Mouse (Mus musculus): Measurements from ENCODE around the gene Ntn1. TPM values are rescaled to one million over a fixed set of nuclear protein-coding genes. Genes with fewer than 3 reads are reported as not detected.
A peak's percentile ranks its signal among the peaks of the same experiment; 100 is the strongest.

Gene Ntn1
- total RNA-seq, 4 experiments from 2014 or later: 7.9 to 10.1 (median 8.8) TPM

DNA sequence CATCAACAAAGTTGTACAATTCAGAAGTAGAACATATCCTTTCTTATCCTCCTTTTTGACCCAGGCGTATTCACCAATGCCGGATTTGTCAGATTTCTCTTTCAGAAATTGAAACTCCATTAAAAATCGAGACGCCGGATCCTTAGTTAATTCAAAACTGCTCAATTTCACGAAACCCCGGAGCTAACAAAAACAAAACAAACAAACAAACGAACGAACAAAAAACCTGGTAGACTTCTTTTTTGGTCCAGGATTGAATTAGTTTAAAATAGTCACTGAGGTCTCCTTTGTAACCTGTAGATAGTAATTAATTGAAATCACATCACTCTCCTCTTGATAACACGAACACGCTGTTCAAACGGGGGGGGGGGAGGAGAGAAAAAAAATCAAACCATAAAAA lies 16.5 kb downstream of the Ntn1 start:
- DNase-seq (ENCODE audit: low spot score in 2 of 2): no peak

DNA sequence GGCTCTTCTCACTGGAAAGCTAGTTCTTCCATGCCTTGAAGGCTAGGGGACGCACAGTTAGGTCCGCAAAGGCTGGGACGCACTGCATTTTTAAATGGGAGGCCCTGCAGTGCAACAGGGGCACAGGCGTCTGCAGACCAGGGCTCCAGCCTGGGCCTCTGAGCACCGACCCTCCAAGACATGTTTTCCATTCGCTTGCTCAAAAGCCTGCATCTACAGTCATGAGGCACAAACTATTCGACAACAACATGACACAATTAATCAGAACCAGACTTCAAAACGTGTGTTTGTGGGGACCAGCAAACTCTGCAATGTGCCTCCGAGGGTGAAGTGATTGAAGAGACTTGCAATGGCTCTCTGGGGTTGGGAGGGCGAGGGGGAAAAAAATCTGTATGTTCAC lies 17.1 kb downstream of the Ntn1 start:
- no peak for DNase-seq (ENCODE audit: low spot score in 2 of 2)

DNA sequence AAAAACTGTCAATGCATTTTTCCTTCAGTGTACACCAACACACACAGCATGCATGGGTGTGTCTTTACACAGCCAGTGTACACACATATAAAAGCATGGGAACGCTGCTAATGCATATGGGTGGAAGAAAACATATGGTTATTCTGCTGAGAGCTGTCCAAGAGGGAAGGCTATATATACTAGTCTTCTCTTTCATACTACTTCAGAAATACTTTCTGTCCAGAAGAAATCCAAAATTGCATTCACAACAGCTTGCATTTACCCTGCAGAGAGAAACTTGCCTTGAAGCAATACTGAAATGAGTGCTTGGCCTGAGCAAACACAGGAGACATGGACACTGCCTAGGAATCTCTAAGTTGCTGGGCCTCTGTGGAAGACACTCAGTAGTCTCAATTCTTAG lies 18.8 kb downstream of the Ntn1 start:
- DNase-seq (ENCODE audit: low spot score in 2 of 2): no peak

DNA sequence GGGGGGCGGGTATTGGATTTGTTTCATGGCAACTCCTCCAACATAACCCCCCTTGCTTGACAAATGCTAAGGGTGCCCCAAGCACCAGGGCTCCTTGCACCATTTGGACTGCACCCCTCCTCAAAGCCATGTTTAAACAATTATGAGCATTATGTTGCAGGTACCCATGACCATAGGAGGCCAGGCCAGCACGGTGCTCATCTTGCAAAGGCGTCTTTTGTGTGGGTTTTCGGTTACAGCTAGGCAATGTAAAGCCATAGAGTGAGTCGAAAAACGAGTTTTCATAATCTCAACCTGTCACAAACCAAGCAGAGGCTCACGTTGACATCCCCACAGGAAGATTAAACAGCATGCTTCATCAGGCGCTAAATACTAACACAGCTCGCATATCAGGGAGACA lies 19.3 kb downstream of the Ntn1 start:
- DNase-seq (ENCODE audit: low spot score in 2 of 2): no peak

DNA sequence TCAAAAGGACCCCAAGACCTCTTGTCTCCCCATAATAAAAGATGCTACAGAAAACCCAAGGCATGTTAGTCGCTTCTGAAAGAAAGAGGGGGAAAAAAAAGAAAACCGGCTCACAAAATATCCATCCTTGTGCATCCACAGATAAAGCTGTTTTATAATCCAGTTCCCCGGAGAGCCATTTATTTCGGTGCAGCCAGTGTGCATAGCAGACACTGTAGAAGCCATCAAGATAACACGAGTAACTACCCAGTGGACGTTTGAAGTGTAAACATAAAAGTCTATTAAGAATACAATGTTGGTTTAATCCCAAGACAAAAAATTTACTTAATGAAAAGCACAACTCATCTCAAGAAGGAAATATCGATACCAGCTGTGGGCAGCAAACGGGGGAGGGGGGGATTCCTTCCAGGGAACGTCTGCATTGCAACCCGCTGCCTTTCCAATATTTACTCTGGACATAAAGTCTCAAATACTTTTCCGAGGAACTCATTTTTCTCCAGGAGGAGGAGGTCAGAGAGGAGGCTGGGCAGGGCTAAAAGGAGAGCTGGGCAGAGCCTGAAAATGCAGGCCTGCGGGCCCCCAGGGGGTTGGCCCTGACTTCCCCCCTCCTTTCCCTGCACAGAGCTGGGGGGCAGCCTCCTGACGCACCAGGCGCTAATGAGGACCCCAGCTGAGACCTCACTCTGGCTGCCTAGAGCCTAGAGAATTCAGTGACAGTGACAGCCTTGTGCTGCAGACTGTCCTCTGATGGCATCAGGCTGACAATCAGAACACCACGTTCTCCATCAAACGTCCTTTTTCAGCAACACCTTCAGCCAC lies 21.5 kb downstream of the Ntn1 start:
- DNase-seq (ENCODE audit: low spot score in 2 of 2): no peak

DNA sequence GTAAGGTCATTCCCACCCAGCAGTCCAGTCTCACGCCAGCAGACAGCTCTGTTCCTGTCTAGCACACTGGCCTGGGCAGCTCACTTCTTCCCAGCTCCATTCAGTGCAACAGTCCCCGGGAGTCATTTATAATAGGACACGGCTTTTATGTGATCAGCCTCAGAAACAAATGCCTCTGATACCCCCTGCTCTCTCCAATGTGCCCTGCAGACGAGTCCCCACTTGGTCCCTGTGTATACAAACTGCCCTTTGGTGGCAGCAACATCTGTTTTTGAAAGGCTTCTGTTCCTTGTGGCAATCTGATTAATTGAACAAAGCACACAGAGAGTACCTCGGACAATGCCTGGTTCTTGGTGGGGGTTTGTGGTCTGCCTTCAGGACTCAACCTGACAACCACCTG lies 22.2 kb downstream of the Ntn1 start:
- DNase-seq (ENCODE audit: low spot score in 2 of 2): no peak

DNA sequence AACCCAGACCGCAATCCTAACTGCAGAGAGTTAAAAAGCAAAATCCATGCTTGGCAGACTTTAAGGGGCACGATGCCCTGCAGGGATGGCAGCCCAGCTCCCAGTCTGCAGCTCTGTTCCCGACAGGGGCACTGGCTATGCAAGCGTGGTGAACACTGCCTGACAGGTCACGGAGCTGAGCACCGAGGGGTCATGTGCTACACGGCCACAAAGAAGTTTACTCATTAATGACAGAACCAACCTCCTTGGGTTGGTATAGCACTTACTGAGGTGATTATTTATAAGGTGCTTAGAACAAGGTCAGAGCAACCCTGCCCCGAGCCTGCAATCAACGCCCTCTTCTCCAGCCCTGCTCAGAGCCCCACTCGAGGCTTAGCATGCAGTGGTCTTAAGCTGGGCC lies 27.5 kb downstream of the Ntn1 start:
- DNase-seq (ENCODE audit: low spot score in 2 of 2): no peak

DNA sequence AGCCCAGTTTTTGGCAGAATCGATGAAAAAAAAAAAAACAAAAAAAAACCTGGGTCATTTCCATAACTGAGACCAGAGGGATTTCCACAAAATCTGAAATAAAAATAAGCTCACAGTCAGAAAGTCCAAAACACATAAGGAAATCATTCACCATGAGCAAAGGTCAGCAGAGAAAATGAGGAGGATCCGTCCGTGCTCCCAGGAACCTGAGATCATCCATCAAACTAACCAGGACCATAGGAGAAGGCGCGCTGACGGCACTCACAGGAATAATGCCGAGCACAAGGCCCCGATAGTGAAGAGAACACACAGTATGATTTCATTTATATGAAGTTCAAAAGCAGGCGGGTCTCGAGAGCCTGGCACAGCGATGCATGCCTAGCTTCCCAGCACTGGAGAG lies 29.0 kb downstream of the Ntn1 start:
- no peak for DNase-seq (ENCODE audit: low spot score in 2 of 2)

DNA sequence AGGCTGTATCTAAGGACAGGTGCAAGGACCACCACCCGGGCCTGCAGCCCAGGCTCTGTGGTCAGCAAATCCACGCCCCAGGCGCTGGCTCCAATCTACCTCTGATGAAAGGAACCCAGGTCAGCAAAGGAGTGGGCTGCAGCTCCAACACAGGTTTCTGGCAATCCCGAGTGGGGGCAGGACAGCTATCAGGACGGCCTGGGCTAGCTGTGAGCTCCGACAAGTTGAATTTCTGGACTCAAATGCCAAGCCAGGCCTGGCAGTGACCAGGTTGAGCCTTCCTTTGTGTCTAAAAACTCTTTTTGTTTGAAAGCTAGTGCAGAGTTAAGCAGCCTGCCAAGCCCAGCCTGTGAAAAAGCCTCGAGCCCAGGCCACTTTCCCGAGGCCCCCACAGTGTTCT lies 43.7 kb downstream of the Ntn1 start:
- no peak for DNase-seq (ENCODE audit: low spot score in 2 of 2)

DNA sequence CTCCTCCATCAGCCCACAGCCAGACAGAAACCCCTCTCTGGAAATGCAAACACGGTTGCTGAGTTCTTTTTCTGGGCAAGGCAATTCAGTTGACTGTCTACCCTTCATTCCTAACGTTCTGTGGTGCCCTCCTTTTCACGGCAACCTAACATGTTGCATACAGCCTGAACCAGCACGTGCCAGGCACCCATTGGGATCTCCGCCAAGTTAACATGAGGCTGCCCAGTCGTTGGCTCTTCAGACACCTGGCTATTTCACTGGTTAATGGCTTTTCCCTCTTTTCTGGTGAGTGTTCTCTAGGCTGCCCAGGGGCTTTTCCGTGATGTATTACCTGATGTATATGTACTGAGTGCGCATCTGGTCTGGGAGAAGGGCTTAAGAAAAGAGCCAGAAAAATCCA lies 45.1 kb downstream of the Ntn1 start:
- no peak for DNase-seq (ENCODE audit: low spot score in 2 of 2)

DNA sequence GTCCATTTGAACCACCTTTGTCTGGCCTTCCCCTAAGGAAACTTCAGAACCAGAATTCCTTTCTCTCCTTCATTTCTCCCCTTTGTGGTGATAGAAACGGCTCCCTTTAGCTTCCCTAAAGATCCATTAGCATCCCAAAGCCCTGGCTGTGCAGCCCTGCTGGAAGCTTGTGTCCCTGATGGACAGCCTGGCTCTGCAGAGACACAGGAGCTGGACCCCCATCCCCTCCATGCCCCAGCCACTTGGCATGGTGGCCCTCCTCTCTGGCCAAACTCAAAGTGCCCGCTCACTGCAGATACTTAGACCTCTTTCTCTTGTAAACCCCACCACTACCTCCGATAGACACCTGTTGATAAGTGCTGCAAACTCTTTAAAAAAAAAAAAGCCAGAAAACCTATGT lies 45.8 kb downstream of the Ntn1 start:
- DNase-seq (ENCODE audit: low spot score in 2 of 2): no peak

DNA sequence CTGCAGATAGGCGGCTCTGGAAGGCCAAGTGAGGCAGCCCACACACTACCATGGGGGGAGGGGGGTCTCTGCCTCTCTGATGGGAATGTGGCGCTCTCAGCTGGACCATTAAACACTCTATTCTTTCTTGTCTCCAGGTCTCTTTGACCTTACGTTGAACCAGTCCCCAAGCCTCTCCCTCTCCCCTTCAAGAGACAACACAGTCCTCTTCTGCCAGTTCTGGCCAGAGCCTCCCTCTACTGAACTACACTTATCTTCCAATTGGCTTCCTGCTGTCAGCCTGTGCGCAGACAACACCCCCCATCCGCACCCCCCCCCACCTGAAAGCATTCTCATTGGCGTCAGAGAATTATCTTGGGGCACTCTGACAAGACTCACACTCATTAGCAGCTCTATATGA lies 48.4 kb downstream of the Ntn1 start:
- DNase-seq (ENCODE audit: low spot score in 2 of 2): no peak

DNA sequence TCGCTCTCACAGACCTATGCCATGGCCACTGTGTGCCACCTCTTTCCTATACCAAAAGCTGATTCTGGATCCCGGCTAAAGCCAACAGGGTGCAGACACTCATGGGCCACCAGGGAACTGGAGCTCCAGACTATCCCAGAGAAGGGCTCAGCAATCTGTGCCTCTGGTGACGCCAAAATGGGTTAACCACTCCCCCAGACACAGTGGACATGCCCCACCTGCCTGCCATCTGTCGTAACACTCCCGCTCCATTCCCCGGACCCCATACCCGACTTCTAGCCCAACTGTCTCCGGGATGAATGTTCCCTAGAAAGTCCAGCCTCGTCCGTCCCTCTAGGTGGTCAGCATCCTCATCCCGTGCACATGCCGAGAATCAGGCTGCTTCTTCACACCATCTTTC lies 51.8 kb downstream of the Ntn1 start:
- no peak for DNase-seq (ENCODE audit: low spot score in 2 of 2)

DNA sequence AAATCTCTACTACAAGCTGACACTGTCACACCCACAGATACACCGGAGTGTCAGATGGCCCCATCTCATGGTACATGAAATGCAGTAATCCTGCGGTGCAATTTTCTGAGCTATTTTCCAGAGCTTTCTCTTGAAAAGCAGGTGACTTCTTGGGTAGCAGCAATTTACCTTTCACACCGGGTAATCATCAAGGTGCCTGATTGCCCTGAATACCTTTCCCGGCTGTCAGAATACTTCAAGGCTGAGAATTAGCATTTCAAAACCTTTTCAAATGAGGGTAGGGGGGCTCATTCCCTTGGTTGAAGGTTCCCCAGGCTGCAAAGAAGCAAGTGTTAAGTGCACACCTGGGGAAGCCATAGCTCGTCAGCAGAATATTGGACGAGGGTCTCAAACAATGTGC lies 52.5 kb downstream of the Ntn1 start:
- no peak for DNase-seq (ENCODE audit: low spot score in 2 of 2)

DNA sequence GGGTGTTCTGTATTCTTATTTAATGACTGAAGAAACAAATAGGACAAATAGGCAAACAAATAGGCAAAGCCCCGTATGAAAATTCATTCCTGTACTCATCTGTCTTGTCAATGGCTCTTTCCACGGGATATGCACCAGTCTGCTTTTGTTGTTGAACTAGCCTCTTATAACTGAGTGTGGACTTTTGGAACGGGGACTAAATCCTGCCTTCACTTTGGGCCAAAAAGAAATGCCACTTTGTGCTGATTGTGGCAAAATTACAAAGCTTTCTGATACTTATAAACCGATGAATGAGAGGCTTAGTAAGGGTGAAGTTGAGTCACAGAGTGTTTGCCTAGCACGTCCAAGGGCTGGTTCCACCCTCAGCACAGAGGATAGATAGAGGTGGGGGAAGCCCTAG lies 53.1 kb downstream of the Ntn1 start:
- no peak for DNase-seq (ENCODE audit: low spot score in 2 of 2)

DNA sequence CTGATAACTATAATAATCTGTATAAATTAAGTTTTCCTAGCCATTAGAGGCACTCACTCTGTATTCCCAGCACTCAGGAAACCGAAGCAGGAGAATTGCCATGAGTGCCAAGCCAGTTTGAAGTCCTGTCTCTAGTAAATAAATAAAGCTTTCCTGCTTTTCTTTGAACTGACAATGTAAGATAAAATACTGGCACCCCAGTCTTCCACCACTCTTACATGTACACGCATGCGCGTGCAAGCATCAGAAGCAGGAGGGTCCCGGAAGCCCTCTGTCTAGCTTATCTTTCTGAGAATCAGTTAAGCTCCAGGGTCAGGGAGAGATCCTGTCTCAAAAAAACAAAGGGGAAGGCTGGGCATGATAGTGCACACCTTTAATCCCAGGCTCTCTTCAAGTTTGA lies 54.5 kb downstream of the Ntn1 start:
- DNase-seq (ENCODE audit: low spot score in 2 of 2): no peak

DNA sequence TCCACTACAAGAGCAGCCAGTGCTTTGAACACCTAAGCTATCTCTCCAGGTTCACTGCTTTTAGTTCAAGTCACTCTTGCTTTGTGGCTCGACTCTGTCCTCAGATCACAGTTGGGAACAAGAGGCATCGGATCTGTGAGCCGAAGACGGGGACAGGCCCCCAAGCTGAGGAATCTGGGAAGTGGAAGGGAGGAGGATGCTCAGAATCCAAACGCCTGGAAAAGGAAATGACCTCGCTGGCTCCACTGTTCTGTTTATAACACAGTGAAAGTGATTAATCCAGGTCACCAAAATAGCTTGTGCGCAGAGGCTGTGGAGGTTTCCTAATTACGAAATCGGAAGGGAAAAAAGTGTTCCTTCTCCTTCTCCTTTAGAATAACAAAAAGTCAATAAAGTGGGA lies 56.4 kb downstream of the Ntn1 start:
- DNase-seq (ENCODE audit: low spot score in 2 of 2): no peak

DNA sequence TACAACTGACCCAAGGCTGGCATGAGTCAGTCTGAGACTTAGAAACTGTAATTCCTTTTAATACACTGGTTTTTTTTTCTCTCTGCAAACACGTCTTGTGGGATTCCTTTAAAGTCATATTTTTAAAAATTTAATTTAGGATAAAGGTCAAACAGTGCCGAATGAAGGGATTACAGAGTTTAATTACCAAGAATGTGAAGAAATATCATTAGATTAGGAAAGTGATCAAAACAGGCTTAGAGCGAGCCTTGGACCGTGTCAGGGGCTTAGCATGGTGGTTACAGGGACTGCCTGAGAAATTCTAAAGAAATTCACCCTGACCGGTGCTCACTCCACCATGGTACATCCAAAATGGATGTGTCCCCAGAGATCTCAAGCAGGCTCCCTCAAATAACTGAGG lies 57.9 kb downstream of the Ntn1 start:
- DNase-seq (ENCODE audit: low spot score in 2 of 2): no peak

DNA sequence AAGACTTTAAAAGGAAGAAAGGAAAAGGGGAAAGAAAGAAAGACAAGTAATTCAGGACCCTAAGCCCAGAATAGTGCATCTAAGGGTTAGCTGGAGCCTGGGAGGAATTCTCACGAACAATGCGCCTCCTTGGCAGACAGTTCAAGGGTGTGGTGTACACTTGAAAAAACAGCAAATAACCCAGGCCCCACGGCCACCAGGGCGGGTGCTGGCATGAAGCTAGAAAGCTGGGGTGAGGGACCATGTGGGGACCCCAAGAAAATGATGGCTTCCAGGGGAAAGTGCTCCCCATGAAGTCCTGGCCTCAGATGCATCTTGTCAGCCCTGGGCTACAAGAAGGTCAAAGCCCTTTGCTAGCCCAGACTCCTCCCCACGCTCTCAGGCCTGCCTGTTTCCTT lies 58.6 kb downstream of the Ntn1 start:
- DNase-seq (ENCODE audit: low spot score in 2 of 2): no peak

DNA sequence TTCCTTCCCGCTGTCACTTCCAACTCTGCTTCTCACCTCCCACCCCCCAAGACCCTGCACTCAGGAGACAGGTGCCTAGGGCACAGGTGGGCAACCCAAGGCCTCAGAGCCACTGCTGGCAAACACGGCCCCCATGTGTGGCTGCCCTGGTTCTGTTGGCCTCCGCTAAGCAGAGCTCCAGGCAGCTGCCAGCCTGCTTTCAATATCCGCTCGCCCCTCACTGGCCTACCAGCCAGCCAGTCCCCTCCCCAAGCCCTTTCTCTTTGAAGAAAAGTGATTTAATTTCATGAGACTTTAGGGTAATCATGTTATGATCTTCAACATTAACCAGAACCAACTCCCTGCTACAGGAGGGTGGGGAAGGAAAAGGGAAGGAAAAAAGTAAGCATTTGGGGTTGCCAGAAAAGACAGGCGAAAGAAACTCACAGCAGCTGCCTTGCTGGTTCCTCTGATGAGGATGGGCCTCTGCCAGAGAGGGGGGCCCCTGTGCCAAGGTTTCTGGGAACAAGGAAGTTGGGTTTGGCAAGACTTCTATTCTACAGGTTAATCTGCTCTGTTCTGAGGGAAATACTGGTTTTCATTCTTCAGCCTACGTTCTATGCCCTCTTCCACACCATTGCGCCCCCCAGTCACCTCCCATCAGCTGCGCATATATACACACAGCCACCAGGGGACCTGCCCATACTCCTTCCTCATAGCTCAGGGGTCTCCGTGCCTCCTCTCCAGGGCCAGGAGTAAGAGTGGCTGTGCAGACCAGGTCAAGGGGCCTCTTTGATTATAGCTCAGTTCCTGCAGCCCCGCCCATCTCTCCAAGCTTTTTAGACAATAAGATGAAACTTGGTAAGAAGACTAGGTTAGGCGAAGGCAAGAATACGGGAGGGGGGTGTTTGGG lies 59.3 kb downstream of the Ntn1 start:
- peak in 1 of 2 experiments; percentile 12 for DNase-seq (ENCODE audit: low spot score in 2 of 2)

DNA sequence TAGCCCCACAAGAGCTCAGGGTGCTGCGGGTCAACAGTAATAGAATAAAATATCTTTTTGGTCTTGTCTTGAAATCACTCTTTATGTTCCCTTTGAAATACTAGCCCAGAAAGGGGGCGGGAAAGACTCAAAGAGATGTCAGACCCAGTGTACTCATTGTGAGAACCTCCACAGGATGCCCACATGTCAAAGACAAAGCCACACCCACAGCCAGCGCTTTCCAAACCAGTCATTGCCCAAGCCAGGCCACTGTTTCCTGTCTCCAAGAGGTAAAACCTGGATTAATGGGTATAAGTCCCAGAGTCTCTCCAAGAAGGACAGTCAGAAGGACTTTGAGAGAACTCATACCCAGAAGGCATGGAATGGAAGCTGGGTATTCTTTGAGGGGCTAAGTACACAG lies 60.3 kb downstream of the Ntn1 start:
- DNase-seq (ENCODE audit: low spot score in 2 of 2): no peak

DNA sequence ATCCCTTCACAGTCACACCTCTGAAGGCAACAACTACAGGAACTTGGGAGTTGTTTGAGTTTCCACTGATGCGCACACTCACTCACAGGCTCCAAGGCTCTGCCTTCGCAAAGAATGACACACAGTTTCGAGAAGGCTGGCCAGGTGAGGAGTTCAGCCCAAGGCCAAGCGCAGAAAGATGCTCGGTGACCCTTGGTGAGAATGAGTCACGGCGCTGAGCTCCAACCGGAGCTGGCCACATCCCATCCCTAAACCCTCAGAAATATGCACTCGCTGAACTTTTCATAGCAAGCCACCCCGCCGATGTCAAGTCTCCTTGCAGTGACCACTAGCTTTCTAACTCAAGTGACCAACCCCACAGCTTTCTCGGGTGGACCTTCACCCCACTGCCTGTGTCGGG lies 60.8 kb downstream of the Ntn1 start:
- DNase-seq (ENCODE audit: low spot score in 2 of 2): no peak

DNA sequence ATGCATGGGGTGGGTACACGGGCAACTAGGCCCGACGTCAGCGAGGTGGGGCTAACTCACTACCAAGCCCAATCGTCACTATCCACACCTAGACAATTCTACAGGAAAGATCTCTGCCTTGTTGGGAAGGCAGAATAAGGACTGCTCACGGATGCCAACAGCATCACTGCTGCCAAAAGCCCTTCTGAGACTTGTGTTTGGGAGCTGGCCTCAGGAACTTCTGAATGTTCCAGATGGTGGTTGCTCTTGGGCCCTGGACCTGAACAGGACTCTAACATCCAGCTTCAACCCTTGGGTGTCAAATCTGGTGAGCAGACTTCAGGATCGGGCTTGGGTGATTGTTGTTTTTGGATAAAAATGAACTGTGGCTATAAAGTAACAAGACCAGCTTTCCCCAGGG lies 61.3 kb downstream of the Ntn1 start:
- DNase-seq (ENCODE audit: low spot score in 2 of 2): no peak
